ENCODE assay signal across 8 mouse cellular contexts in the genomic region with DNA sequence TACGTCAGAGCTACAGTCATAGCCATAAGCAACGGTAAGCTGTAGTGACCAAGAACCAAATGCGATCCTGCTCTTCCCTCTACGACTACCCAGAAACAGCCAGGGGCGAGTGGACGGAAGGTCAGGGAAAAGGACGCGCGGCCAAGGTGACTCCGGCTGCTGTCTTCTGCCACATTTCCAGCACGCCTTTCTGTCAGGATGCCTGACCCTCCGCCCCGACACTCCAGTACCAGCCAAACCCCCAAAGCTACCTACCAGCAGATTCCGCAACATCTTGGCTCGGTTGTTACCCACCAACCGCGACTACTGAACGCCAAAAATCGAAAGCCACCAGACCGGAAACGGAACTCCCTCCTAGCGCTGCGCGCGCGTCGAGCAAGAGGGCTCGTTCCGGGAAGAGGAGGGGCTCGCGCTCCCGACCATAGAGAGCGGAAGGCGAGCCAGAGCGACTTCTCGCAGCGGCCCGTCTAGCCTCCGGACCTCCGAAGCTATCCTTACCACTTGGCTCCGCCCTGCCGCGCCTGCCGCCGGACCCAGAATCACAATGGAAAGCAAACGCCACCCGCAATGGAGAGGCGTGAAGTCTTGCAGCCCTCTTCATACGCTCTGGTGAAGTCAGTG. TPM values are rescaled to one million over a fixed set of nuclear protein-coding genes. Genes with fewer than 3 reads are reported as not detected.
DNase-seq lines count a peak whose midpoint lies in the region; ATAC-seq and TF ChIP-seq lines count a peak whose summit lies in the region.

A gene (minus strand): TSS at position 494 of the 621 bp plus-strand sequence.

- H3K79me2 ChIP-seq in C2C12 (ENCODE audit: control insufficient read depth, insufficient read depth) = peaks cover 31% of the 10 kb centered on the region
- H3K79me2 ChIP-seq in liver, adult 2 months (ENCODE audit: control insufficient read depth, insufficient read depth, low read length) = peaks cover 5% of the 10 kb centered on the region; the same call in 1 of the 2 replicates
- peaks cover 24% of the 10 kb centered on the region for H3K79me2 ChIP-seq in myocyte (ENCODE audit: control insufficient read depth, insufficient read depth)

- TF ChIP-seq CTCF in C2C12 (IDR thresholded peaks at IDR 0.05; ENCODE audit: control insufficient read depth, insufficient read depth, insufficient read length) = no peak
- no peak for TF ChIP-seq CTCF in brain, embryonic 14.5 days (IDR thresholded peaks at IDR 0.05; ENCODE audit: borderline replicate concordance, extremely low read depth, insufficient read depth, insufficient read length)
- no peak for TF ChIP-seq CTCF in liver, adult 2 months (IDR thresholded peaks at IDR 0.05; ENCODE audit: low read depth, low read length)

- peak within 1 kb of the TSS; percentile 65 for H3ac ChIP-seq in C2C12 (ENCODE audit: control insufficient read depth, insufficient read length, low read depth)
- peak within 1 kb of the TSS; percentile 83 for H3ac ChIP-seq in myocyte (ENCODE audit: control insufficient read depth, insufficient read length)

- H3K79me3 ChIP-seq in C2C12 (ENCODE audit: low read depth) = peaks cover 23% of the 10 kb centered on the region

- H3K27me3 ChIP-seq in C2C12 (ENCODE audit: control insufficient read depth, insufficient read depth, insufficient read length) = no peaks in the 10 kb centered on the region
- H3K27me3 ChIP-seq in erythroblast, embryonic 14.5 days (ENCODE audit: control insufficient read depth) = no peaks in the 10 kb centered on the region
- H3K27me3 ChIP-seq in heart, embryonic 11.5 days (ENCODE audit: control insufficient read depth, insufficient read depth, low read length) = no peaks in the 10 kb centered on the region
- H3K27me3 ChIP-seq in kidney, embryonic 16.5 days (ENCODE audit: insufficient read depth, low read length) = no peaks in the 10 kb centered on the region
- H3K27me3 ChIP-seq in liver, adult 2 months (ENCODE audit: control insufficient read depth, insufficient read depth, low read length) = no peaks in the 10 kb centered on the region
- H3K27me3 ChIP-seq in myocyte (ENCODE audit: control insufficient read depth, insufficient read depth, insufficient read length) = no peaks in the 10 kb centered on the region
- no peaks in the 10 kb centered on the region for H3K27me3 ChIP-seq in splenic B cell, adult 2 months (ENCODE audit: control insufficient read depth, insufficient read depth, low read length, poor library complexity, severe bottlenecking)

- H3K9ac ChIP-seq in heart, embryonic 11.5 days (ENCODE audit: low read depth, low read length) = peak within 1 kb of the TSS; percentile 91
- peak within 1 kb of the TSS; percentile 86 for H3K9ac ChIP-seq in kidney, embryonic 16.5 days (replicated peaks; ENCODE audit: low read length)
- peak within 1 kb of the TSS; percentile 79 for H3K9ac ChIP-seq in liver, adult 2 months (ENCODE audit: low read depth, low read length)

- H3K4me2 ChIP-seq in heart, embryonic 11.5 days = peak within 1 kb of the TSS; percentile 82
- peak within 1 kb of the TSS; percentile 83 for H3K4me2 ChIP-seq in kidney, embryonic 16.5 days (replicated peaks; ENCODE audit: low read depth, low read length)
- H3K4me2 ChIP-seq in myocyte (ENCODE audit: low read depth) = peak within 1 kb of the TSS; percentile 85

- DNase-seq in brain, embryonic 14.5 days (ENCODE audit: low read depth) = peak; percentile 99
- peak; percentile 90 for DNase-seq in liver, adult 2 months (ENCODE audit: extremely low read depth, low read depth, low spot score)
- DNase-seq in splenic B cell, adult 2 months (ENCODE audit: low read depth, low spot score) = peak; percentile 97

- under 1% methylated on average over 49 of the region's 49 CpGs for WGBS in heart, embryonic 11.5 days (ENCODE audit: insufficient replicate concordance)
- WGBS in kidney, embryonic 16.5 days = under 1% methylated on average over 49 of the region's 49 CpGs
- WGBS in liver, adult 2 months = 1% methylated on average over 49 of the region's 49 CpGs

- H3K36me3 ChIP-seq in C2C12 (ENCODE audit: control insufficient read depth, insufficient read depth) (peaks cover 31% of the 10 kb centered on the region), myocyte (ENCODE audit: control insufficient read depth, insufficient read depth) (peaks cover 6% of the 10 kb centered on the region)
- H3K36me3 ChIP-seq in erythroblast, embryonic 14.5 days (ENCODE audit: control insufficient read depth) = peaks cover 33% of the 10 kb centered on the region
- H3K36me3 ChIP-seq in heart, embryonic 11.5 days (ENCODE audit: control insufficient read depth, insufficient read depth, low read length) = peaks cover 7% of the 10 kb centered on the region
- H3K36me3 ChIP-seq in kidney, embryonic 16.5 days (ENCODE audit: insufficient read depth, low read length) = peaks cover 13% of the 10 kb centered on the region
- peaks cover 16% of the 10 kb centered on the region for H3K36me3 ChIP-seq in liver, adult 2 months (ENCODE audit: control insufficient read depth, insufficient read depth, low read length)
- H3K36me3 ChIP-seq in splenic B cell, adult 2 months (ENCODE audit: control insufficient read depth, insufficient read depth, low read length, poor library complexity, severe bottlenecking) = no peaks in the 10 kb centered on the region

- peaks cover 19% of the 10 kb centered on the region for H3K4me1 ChIP-seq in erythroblast, embryonic 14.5 days (ENCODE audit: control insufficient read depth)
- peaks cover 6% of the 10 kb centered on the region; the same call in 1 of the 2 replicates for H3K4me1 ChIP-seq in heart, embryonic 11.5 days (ENCODE audit: control insufficient read depth, insufficient read depth, low read length)
- peaks cover 12% of the 10 kb centered on the region for H3K4me1 ChIP-seq in kidney, embryonic 16.5 days (ENCODE audit: insufficient read depth, low read length)
- peaks cover 13% of the 10 kb centered on the region for H3K4me1 ChIP-seq in liver, adult 2 months (ENCODE audit: control insufficient read depth, insufficient read depth, low read length)

- no peaks in the 10 kb centered on the region for H3K9me3 ChIP-seq in erythroblast, embryonic 14.5 days (ENCODE audit: control insufficient read depth, low read length)
- no peaks in the 10 kb centered on the region for H3K9me3 ChIP-seq in heart, embryonic 11.5 days (replicated peaks; ENCODE audit: control insufficient read depth, low read length)
- H3K9me3 ChIP-seq in kidney, embryonic 16.5 days (ENCODE audit: low read length) = no peaks in the 10 kb centered on the region

- TF ChIP-seq POLR2A in brain, embryonic 14.5 days (IDR thresholded peaks at IDR 0.05; ENCODE audit: borderline replicate concordance, extremely low read depth, insufficient read depth, insufficient read length, poor library complexity, severe bottlenecking) = peak; percentile 63; the same call in 1 of the 2 replicates
- TF ChIP-seq POLR2A in liver, adult 2 months (IDR thresholded peaks at IDR 0.05; ENCODE audit: extremely low read depth, insufficient read depth, low read length) = peak; percentile 56; the same call in 1 of the 2 replicates
- TF ChIP-seq POLR2A in myocyte (IDR thresholded peaks at IDR 0.05; ENCODE audit: insufficient read length, low read depth) = peak; percentile 83

- peak; percentile 96 for ATAC-seq in heart, embryonic 11.5 days (replicated peaks; ENCODE audit: insufficient number of reproducible peaks, low FRiP score, low TSS enrichment)
- peak; percentile 100 for ATAC-seq in kidney, embryonic 16.5 days (ENCODE audit: low FRiP score, low TSS enrichment)

- H3K4me3 ChIP-seq in C2C12 (ENCODE audit: insufficient read depth, poor library complexity, severe bottlenecking) = peak within 1 kb of the TSS; percentile 74
- H3K4me3 ChIP-seq in erythroblast, embryonic 14.5 days (replicated peaks) = peak within 1 kb of the TSS; percentile 79
- peak within 1 kb of the TSS; percentile 87 for H3K4me3 ChIP-seq in heart, embryonic 11.5 days (ENCODE audit: low read depth, low read length)
- H3K4me3 ChIP-seq in kidney, embryonic 16.5 days (ENCODE audit: low read length) = peak within 1 kb of the TSS; percentile 83
- H3K4me3 ChIP-seq in liver, adult 2 months (ENCODE audit: insufficient read depth, low read depth, low read length) = peak within 1 kb of the TSS; percentile 64
- H3K4me3 ChIP-seq in myocyte = peak within 1 kb of the TSS; percentile 86

- peak within 1 kb of the TSS; percentile 94 for H3K27ac ChIP-seq in heart, embryonic 11.5 days (ENCODE audit: low read depth, low read length)
- H3K27ac ChIP-seq in kidney, embryonic 16.5 days (ENCODE audit: low read length) = peak within 1 kb of the TSS; percentile 95
- H3K27ac ChIP-seq in liver, adult 2 months (replicated peaks; ENCODE audit: insufficient read depth, low read depth, low read length) = peak within 1 kb of the TSS; percentile 90

TF ChIP-seq in C2C12, 6 proteins besides CTCF, POLR2A, EP300 and RAD21:
- TF ChIP-seq CEBPB (IDR thresholded peaks at IDR 0.05; ENCODE audit: low read depth) = peak; percentile 1
- no peak for TF ChIP-seq MYOG (IDR thresholded peaks at IDR 0.05; ENCODE audit: control insufficient read depth, extremely low read depth, insufficient read length)

TF ChIP-seq in myocyte, 11 proteins besides CTCF, POLR2A, EP300 and RAD21 (continues in another document):
- TF ChIP-seq SRF (IDR thresholded peaks at IDR 0.05; ENCODE audit: control insufficient read depth, insufficient read length, low read depth) = no peak
- TF ChIP-seq REST (IDR thresholded peaks at IDR 0.05; ENCODE audit: insufficient read depth, insufficient read length) = peak; percentile 22
- TF ChIP-seq TCF3 (IDR thresholded peaks at IDR 0.05; ENCODE audit: insufficient read length, low read depth) = no peak
- TF ChIP-seq MYOG (IDR thresholded peaks at IDR 0.05; ENCODE audit: control insufficient read depth in 1 of 3, insufficient read depth in 1 of 3, insufficient read length in 2 of 3, low read depth in 2 of 3) = peak in 1 of 3 experiments; percentile 44
- TF ChIP-seq MYOD1 (IDR thresholded peaks at IDR 0.05; ENCODE audit: control insufficient read depth in 1 of 3, insufficient read length in 2 of 3, low read depth in 2 of 3) = no peak
- TF ChIP-seq E2F4 (IDR thresholded peaks at IDR 0.05; ENCODE audit: insufficient read depth) = no peak
- peak; percentile 95 for TF ChIP-seq POLR2AphosphoS2 (IDR thresholded peaks at IDR 0.05; ENCODE audit: insufficient read length, low read depth)
- no peak for TF ChIP-seq USF1 (IDR thresholded peaks at IDR 0.05; ENCODE audit: low read depth)
- TF ChIP-seq CEBPB (IDR thresholded peaks at IDR 0.05; ENCODE audit: insufficient read depth, poor library complexity, severe bottlenecking) = no peak
- TF ChIP-seq MAX (IDR thresholded peaks at IDR 0.05; ENCODE audit: low read depth) = no peak

RNA-seq across cellular contexts. Expression of the gene that starts here (rescaled TPM):
- 453 TPM for polyA plus RNA-seq in C2C12 (2012; fragmentation: generic; extraction: Trizol)
- polyA plus RNA-seq in brain, embryonic 14.5 days (2012; rRNA removed) = 446 and 566 TPM in 2 replicates
- 7.2 and 7.4 TPM in 2 replicates for polyA plus RNA-seq in erythroblast, embryonic 14.5 days (2012)
- polyA plus RNA-seq in heart, embryonic 11.5 days (2014; fragmentation: Nextera tagmentation; extraction: Ambion mirVana) = 1,200 and 1,220 TPM in 2 replicates
- 692 and 698 TPM in 2 replicates for polyA plus RNA-seq in kidney, embryonic 16.5 days (2015; fragmentation: Nextera tagmentation; extraction: Ambion mirVana)
- 458 and 539 TPM in 2 replicates for total RNA-seq in liver, adult 2 months (2014; rRNA removed)
- polyA plus RNA-seq in liver, adult 2 months (2012; rRNA removed) = 163 and 249 TPM in 2 replicates
- polyA plus RNA-seq in myocyte (2012; fragmentation: generic; extraction: Trizol) = 495 TPM

Comparison
In these comparisons a context has a peak if more than half of its experiments do, and no peak if none do; other contexts are left out.
1. Peak in every context shown above with its lines: DNase-seq, ATAC-seq, H3K4me3 ChIP-seq and H3K27ac ChIP-seq.
2. RNA of the gene that starts here (polyA plus RNA-seq): 1,200 to 1,220 TPM in heart, embryonic 11.5 days, 692 to 698 TPM in kidney, embryonic 16.5 days, 495 TPM in myocyte (single experiment), 453 TPM in C2C12 (single experiment), 446 to 566 TPM in brain, embryonic 14.5 days and 163 to 249 TPM in liver, adult 2 months; 7.2 to 7.4 TPM in erythroblast, embryonic 14.5 days; every median in the first group is over 10 times any median in the second.